Mouse (Mus musculus) small intestine, adult 2 months (tissue): ENCODE data around the gene Smpdl3b. TPM values are rescaled to one million over a fixed set of nuclear protein-coding genes. Genes with fewer than 3 reads are reported as not detected.

ENCODE experiments used
- H3K27ac ChIP-seq: fragments of 200-500 bp; 2 replicates; pipeline ENCODE4 v1.5.1; 2012; ENCODE audit warnings: low read depth, low read length, control low read depth, inconsistent platforms; ENCODE audit not compliant: insufficient read depth
- H3K27me3 ChIP-seq: fragments of 200-500 bp; 2 replicates; pipeline ENCODE4 v1.6.1; 2012; ENCODE audit warnings: mild to moderate bottlenecking, moderate library complexity, low read length, inconsistent platforms; ENCODE audit not compliant: control insufficient read depth, insufficient read depth
- H3K36me3 ChIP-seq: fragments of 200-500 bp; 2 replicates; pipeline ENCODE4 v1.6.1; 2012; ENCODE audit warnings: mild to moderate bottlenecking, low read length, control low read depth, inconsistent platforms; ENCODE audit not compliant: control insufficient read depth, insufficient read depth
- H3K4me1 ChIP-seq: fragments of 200-500 bp; 2 replicates; pipeline ENCODE4 v1.6.1; 2012; ENCODE audit warnings: low read length, inconsistent platforms, mixed read lengths; ENCODE audit not compliant: control insufficient read depth, insufficient read depth, insufficient read length
- H3K4me3 ChIP-seq: fragments of 200-500 bp; 2 replicates; pipeline ENCODE4 v1.5.1; 2012; ENCODE audit warnings: low read depth, mild to moderate bottlenecking, control low read depth, inconsistent platforms, low read length, moderate library complexity
- CTCF ChIP-seq: fragments of 200-500 bp; IDR thresholded peaks from 2 replicates; pipeline ENCODE4 v1.5.1; 2012; ENCODE audit warnings: low read depth, mild to moderate bottlenecking, control low read depth, inconsistent platforms, low read length, moderate library complexity, mixed read lengths; ENCODE audit not compliant: insufficient replicate concordance, insufficient read length; ENCODE audit errors: extremely low read depth
- POLR2A ChIP-seq: fragments of 200-500 bp; IDR thresholded peaks from 2 replicates; pipeline ENCODE4 v1.6.1; 2012; ENCODE audit warnings: low read depth, mild to moderate bottlenecking, control low read depth, inconsistent platforms, low read length, moderate library complexity
- WGBS: fragments of 180-500 bp; shearing (Covaris S2); methylation state at CpG from one replicate; pipeline ENCODE4 v1.1.7; 2018; 5-methylcytosine and 5-hydroxymethylcytosine counted together
- polyA plus RNA-seq: library from polyadenylated mRNA; depleted of rRNA; stranded (reverse); fragments of >200 nt; gene quantifications from 2 replicates; pipeline ENCODE4 v1.2.3, GENCODE M21; 2012; rRNA removed

The Smpdl3b gene
- polyA plus RNA-seq = 126 and 144 TPM in 2 replicates

DNA sequence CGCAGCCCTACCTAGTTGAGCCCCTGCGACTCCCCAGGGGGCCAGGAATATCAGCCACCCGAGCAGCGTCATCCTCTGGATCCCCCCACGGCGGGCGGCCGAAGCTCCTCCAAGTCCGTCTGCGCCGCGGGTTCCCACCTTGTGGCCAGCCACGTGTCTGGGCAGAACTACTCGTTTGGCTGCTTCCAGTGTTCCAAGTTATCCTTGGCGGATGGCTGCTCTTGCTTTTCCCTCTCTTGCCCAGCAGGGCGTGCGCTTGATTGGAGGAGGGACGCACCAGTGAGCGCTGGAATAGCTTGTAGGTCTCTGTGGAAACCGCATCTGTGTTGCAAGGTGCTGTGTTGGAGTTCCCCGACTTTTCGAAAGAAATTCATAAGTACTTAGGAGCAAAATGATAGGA lies at the start of gene Smpdl3b:
Smpdl3b (minus strand) TSS at position 279 of the 400 bp plus-strand sequence.
- peak; percentile 51; the same call in 1 of the 2 replicates for TF ChIP-seq CTCF
- TF ChIP-seq POLR2A = peak; percentile 70; the same call in 1 of the 2 replicates
- Histone ChIP-seq H3K4me3 (peak within 1 kb of the TSS; percentile 68), H3K27me3 (no peaks in the 10 kb centered on the region), H3K36me3 (no peaks in the 10 kb centered on the region), H3K4me1 (peaks cover 17% of the 10 kb centered on the region), H3K27ac (peak within 1 kb of the TSS; percentile 18; the same call in 1 of the 2 replicates)
- 1% methylated on average over 22 of the region's 22 CpGs for WGBS

DNA sequence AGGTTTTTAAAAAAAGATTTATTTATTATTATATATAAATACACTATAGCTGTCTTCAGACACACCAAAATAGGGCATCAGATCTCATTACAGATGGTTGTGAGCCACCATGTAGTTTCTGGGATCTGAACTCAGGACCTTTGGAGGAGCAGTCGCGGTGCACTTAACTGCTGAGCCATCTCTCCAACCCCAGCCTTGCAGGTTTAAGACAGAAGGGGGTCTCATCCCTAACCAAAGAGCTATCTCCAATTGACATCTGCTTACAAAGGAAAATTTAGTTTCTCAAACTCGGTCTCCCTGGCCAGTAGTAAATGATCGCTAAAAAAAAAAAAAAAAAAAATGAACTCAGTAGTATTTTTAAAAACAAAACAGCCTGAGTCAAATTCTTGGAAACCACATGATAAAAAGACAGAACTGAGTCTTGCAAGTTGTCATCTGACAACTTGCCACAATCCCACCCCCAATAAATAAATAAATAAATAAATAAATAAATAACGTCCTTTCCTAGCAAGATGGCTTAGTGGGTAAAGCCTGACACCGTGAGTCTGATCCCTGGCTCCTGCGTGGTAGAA lies 49.7 kb upstream of the Smpdl3b start:
- no peak overlapping the region for H3K27ac ChIP-seq
- no peaks in the 10 kb centered on the region for H3K27me3 ChIP-seq
- 79% methylated on average over 7 of the region's 7 CpGs for WGBS
- TF ChIP-seq CTCF (no peak), POLR2A (no peak)
- H3K36me3 ChIP-seq = no peaks in the 10 kb centered on the region
- peaks cover 14% of the 10 kb centered on the region; the same call in 1 of the 2 replicates for H3K4me1 ChIP-seq
- no peak overlapping the region for H3K4me3 ChIP-seq

DNA sequence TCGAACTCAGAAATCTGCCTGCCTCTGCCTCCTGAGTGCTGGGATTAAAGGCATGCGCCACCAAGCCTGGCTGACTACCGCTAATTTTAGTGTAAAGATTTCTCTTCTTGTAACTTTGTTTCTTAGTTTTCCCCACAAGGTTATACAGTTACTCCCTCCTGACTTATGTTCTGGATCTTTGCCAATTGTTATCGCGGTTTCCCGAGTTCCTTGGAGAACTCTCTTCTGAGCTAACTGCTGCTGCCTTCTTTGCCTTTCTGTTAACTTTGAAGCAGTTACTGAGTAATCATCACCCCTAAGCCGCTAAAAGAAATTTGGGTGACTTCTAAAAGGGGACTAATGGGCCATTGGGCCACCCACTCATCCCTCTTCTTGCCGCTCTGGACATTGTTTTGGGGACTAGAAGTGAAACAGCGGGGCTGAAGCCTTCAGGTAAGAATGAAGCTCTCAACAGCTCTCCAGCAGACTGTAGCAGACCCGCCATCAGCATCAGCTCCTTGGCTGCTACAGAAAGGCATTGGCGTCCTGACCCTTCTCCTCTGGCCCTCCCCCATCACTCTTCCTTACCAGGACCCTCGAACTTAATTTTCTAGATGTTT lies 48.6 kb upstream of the Smpdl3b start:
- no peaks in the 10 kb centered on the region for H3K27me3 ChIP-seq
- peaks cover 14% of the 10 kb centered on the region; the same call in 1 of the 2 replicates for H3K4me1 ChIP-seq
- no peak overlapping the region for H3K4me3 ChIP-seq
- no peak for TF ChIP-seq CTCF
- TF ChIP-seq POLR2A = no peak
- peak overlapping the region; percentile 47 for H3K27ac ChIP-seq
- H3K36me3 ChIP-seq = no peaks in the 10 kb centered on the region
- WGBS = 53% methylated on average over 12 of the region's 12 CpGs

DNA sequence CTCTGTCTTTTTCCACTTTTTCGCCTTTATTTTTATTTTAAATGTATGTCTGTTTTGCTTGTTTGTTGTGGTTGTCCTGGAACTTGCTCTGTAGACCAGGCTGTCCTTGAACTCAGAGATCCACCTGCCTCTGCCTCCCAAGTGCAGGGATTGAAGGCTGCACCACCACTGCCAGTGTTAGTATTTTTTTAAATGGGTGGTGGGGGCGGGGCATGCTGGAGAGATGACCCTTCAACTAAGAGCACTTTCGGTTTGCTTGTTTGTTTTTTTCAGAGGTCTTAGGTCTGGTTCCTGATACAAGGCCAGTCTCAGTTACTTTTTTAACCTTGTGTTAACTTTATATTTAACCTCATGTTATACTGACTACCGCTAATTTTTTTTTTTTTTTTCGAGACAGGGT lies 48.1 kb upstream of the Smpdl3b start:
- no peak for TF ChIP-seq CTCF
- no peak for TF ChIP-seq POLR2A
- no peaks in the 10 kb centered on the region for H3K27me3 ChIP-seq
- H3K27ac ChIP-seq = peak overlapping the region; percentile 60
- no peaks in the 10 kb centered on the region for H3K36me3 ChIP-seq
- no peak overlapping the region for H3K4me3 ChIP-seq
- H3K4me1 ChIP-seq = peaks cover 14% of the 10 kb centered on the region; the same call in 1 of the 2 replicates
- WGBS = 49% methylated on average over 5 of the region's 5 CpGs

DNA sequence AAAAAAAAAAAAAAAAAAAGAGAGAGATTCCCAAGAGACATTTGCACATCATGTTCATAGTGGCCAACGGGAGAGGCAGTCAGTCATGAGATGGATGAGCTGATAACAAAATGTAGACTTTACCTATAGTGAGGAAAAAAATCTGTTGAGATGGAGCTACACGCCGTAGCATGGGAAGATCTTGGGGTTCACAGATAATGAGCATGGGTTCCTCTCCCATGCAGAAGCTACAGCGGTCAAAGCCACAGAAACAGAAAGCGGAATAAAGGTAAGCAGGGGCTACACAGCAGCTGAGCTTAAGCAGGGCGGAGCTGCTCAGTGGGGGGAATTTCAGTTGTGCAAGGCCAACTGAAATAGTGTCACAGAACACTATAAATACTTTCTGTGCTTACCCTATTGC lies 47.3 kb upstream of the Smpdl3b start:
- no peak overlapping the region for H3K4me3 ChIP-seq

DNA sequence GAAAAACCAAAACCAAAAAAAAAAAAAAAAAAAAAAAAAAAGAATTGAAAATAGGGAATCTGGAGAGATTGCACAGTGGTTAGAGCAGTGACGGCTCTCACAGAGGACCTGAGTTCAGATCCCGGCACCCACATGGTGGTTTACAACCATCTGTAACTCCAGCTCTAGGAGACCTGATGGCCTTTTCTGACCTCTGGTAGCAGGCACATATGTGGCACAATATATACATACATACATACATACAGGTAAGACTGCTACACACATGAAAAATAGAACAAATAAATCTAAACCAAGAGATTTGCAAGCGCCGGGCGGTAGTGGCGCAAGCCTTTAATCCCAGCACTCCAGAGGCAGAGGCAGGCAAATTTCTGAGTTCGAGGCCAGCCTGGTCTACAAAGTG lies 46.8 kb upstream of the Smpdl3b start:
- peaks cover 13% of the 10 kb centered on the region; the same call in 1 of the 2 replicates for H3K4me1 ChIP-seq
- H3K36me3 ChIP-seq = no peaks in the 10 kb centered on the region
- H3K27me3 ChIP-seq = no peaks in the 10 kb centered on the region
- H3K27ac ChIP-seq = no peak overlapping the region
- 96% methylated on average over 7 of the region's 7 CpGs for WGBS
- no peak for TF ChIP-seq CTCF
- H3K4me3 ChIP-seq = no peak overlapping the region

More for the DNA sequence above, 47.3 kb upstream of the Smpdl3b start:
- H3K27me3 ChIP-seq = no peaks in the 10 kb centered on the region
- H3K36me3 ChIP-seq = no peaks in the 10 kb centered on the region
- H3K4me1 ChIP-seq = peaks cover 14% of the 10 kb centered on the region; the same call in 1 of the 2 replicates
- WGBS = 82% methylated on average over 6 of the region's 6 CpGs
- no peak overlapping the region for H3K27ac ChIP-seq
- TF ChIP-seq POLR2A (no peak), CTCF (no peak)

DNA sequence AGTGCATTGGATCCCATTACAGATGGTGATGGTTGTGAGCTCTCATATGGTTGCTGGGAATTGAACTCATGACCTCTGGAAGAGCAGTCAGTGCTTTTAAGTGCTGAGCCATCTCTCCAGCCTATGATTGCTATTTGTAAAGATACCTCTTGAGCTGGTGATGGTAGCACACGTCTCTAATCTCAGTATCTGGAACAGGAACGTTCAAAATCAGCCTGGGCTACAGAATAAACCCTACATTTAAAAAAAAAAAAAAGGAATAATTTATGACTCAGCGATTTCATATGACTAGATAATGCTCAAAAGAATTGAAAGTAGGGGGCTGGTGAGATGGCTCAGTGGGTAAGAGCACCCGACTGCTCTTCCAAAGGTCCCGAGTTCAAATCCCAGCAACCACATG lies 46.2 kb upstream of the Smpdl3b start:
- Histone ChIP-seq H3K27ac (no peak overlapping the region), H3K27me3 (no peaks in the 10 kb centered on the region), H3K36me3 (no peaks in the 10 kb centered on the region), H3K4me3 (no peak overlapping the region), H3K4me1 (peaks cover 9% of the 10 kb centered on the region; the same call in 1 of the 2 replicates)
- no peak for TF ChIP-seq POLR2A
- TF ChIP-seq CTCF = no peak
- 82% methylated on average over 5 of the region's 5 CpGs for WGBS
